ENCODE assay signal across 13 mouse cellular contexts in the genomic region with DNA sequence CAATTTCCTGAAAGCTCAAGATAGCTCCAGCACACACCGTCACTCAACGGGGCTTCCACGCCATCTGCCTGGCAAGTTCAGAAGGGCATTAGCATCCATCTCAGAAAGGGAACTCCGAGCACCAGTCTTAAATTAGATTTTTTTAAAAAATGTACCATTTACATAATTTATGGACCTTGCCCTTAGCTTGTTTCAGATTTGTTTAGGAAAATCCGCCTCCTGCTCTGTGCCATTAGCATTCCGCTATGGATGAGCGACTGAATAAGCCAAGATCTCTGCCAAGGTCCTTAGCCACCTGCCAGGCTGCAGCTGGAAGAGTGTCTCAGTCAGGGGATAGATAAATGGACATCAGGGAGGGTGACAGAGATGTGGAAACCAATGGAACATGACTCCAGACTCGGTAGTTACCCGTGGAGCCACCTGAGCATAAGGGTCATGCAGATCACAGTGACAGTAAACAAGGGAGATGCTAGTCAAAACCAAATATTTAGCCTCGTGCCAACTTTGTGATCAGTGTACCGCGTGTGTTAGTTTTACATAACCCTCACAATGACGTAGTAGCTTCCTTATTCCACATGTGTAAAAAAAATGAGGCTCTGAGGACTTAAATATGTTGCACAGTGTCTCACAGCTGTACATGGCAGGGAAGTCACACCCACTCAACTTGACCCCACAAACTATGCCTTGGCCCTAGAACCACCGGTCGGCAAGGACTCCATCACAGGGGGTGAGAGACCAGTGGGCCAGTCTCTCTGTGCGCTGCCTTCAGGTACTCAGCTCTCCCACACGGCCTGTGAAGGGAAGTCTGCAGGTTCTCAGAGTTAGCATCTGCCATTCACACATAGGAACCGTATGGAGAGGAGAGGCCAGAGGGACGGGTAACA. TPM values are rescaled to one million over a fixed set of nuclear protein-coding genes. Genes with fewer than 3 reads are reported as not detected.
DNase-seq lines count a peak whose midpoint lies in the region; ATAC-seq lines count a peak whose summit lies in the region.
"Had no signal": no experiment of that assay in that cellular context is flagged by ENCODE, and none has a peak within 500 bp of the region (broad histone marks: within the 10 kb centered on the region; RNA-seq: fewer than 3 reads in every experiment).

No protein-coding gene starts in this region.

- no peak for DNase-seq in hindbrain, embryonic 11.5 days (ENCODE audit: low spot score)
- DNase-seq in kidney, adult 8-10 months = peak; percentile 78 to 88
- no peak for DNase-seq in right cerebral cortex, adult 18-20 months
- DNase-seq in heart, postnatal 25 days (ENCODE audit: low spot score) = no peak
- DNase-seq: heart, postnatal 4 days; lung, postnatal 4 days had no signal

- H3K27me3 ChIP-seq in hindbrain, embryonic 13.5 days = no peaks in the 10 kb centered on the region
- H3K27me3 ChIP-seq in hindbrain, embryonic 11.5 days (ENCODE audit: control insufficient read depth, insufficient read depth, low read length) = no peaks in the 10 kb centered on the region

- peak; percentile 80 for ATAC-seq in hindbrain, embryonic 13.5 days (ENCODE audit: low FRiP score)
- ATAC-seq in hindbrain, embryonic 11.5 days (ENCODE audit: low FRiP score) = no peak
- ATAC-seq in monocyte, adult 5-6 weeks (replicated peaks; ENCODE audit: insufficient number of reproducible peaks, low FRiP score, low TSS enrichment, poor library complexity, severe bottlenecking) = peak; percentile 68
- no peak for ATAC-seq in megakaryocyte-erythroid progenitor cell, adult 5-6 weeks (replicated peaks; ENCODE audit: low FRiP score, low TSS enrichment, poor library complexity, severe bottlenecking)
- ATAC-seq: CD4-positive, CD25-positive, alpha-beta regulatory T cell, adult 4 months had no signal

- H3K36me3 ChIP-seq in hindbrain, embryonic 13.5 days = no peaks in the 10 kb centered on the region
- no peaks in the 10 kb centered on the region for H3K36me3 ChIP-seq in hindbrain, embryonic 11.5 days (ENCODE audit: control insufficient read depth, insufficient read depth, low read length)
- H3K36me3 ChIP-seq: embryonic facial prominence, embryonic 10.5 days had no signal

- peak overlapping the region; percentile 56; the same call in 1 of the 2 replicates for H3K27ac ChIP-seq in hindbrain, embryonic 13.5 days
- no peak overlapping the region for H3K27ac ChIP-seq in hindbrain, embryonic 11.5 days (ENCODE audit: low read depth, low read length)
- 0 out of 2 replicates have a peak overlapping the region, but pooled peaks have one; percentile 8 for H3K27ac ChIP-seq in brown adipose tissue, adult 24 weeks (replicated peaks; ENCODE audit: low read depth, low read length)
- H3K27ac ChIP-seq: embryonic facial prominence, embryonic 10.5 days had no signal

- intact Hi-C loops in heart, postnatal 25 days (cut with DNase I) = no loop called here

- peaks cover 15% of the 10 kb centered on the region; the same call in 1 of the 2 replicates for H3K4me1 ChIP-seq in hindbrain, embryonic 13.5 days (replicated peaks)
- H3K4me1 ChIP-seq in hindbrain, embryonic 11.5 days (replicated peaks; ENCODE audit: control insufficient read depth, insufficient read depth, low read length) = no peaks in the 10 kb centered on the region
- H3K4me1 ChIP-seq in brown adipose tissue, adult 24 weeks (ENCODE audit: control insufficient read depth, insufficient read depth, insufficient read length, low read length) = peaks cover 7% of the 10 kb centered on the region

- no peak overlapping the region for H3K4me3 ChIP-seq in hindbrain, embryonic 13.5 days
- H3K4me3 ChIP-seq in hindbrain, embryonic 11.5 days (ENCODE audit: low read depth, low read length) = no peak overlapping the region
- no peak overlapping the region for H3K4me3 ChIP-seq in brown adipose tissue, adult 24 weeks (ENCODE audit: insufficient read depth, low read depth, low read length)
- H3K4me3 ChIP-seq: embryonic facial prominence, embryonic 10.5 days had no signal

- no peak overlapping the region for H3K9ac ChIP-seq in hindbrain, embryonic 13.5 days
- no peak overlapping the region for H3K9ac ChIP-seq in hindbrain, embryonic 11.5 days (ENCODE audit: low read depth, low read length)

- WGBS in hindbrain, embryonic 13.5 days = 65% methylated on average over 19 of the region's 19 CpGs
- 82% methylated on average over 19 of the region's 19 CpGs for WGBS in hindbrain, embryonic 11.5 days

- no peak overlapping the region for H3K4me2 ChIP-seq in hindbrain, embryonic 13.5 days
- no peak overlapping the region for H3K4me2 ChIP-seq in hindbrain, embryonic 11.5 days (replicated peaks; ENCODE audit: low read depth, low read length)

- H3K9me3 ChIP-seq in hindbrain, embryonic 13.5 days = no peaks in the 10 kb centered on the region
- no peaks in the 10 kb centered on the region for H3K9me3 ChIP-seq in hindbrain, embryonic 11.5 days (ENCODE audit: control insufficient read depth, low read length)
- H3K9me3 ChIP-seq: embryonic facial prominence, embryonic 10.5 days had no signal

RNA-seq across cellular contexts. Expression of a gene that starts 58.2 kb away (rescaled TPM):
- polyA plus RNA-seq in hindbrain, embryonic 13.5 days (2015; fragmentation: Nextera tagmentation; extraction: Ambion mirVana) = 0.44 TPM in 1 of 2 replicates, not detected in the other
- 0.32 and 0.40 TPM in 2 replicates for polyA plus RNA-seq in hindbrain, embryonic 11.5 days (2014; fragmentation: Nextera tagmentation; extraction: Ambion mirVana)
- polyA plus RNA-seq in brown adipose tissue, adult 24 weeks (2012; ENCODE audit: insufficient read depth, insufficient read length, missing spikeins) = not detected in 2 replicates
- 0.11 to 0.87 TPM in 2 of 3 replicates, not detected in the other for total RNA-seq in monocyte, adult 5-6 weeks (2017)
- total RNA-seq in megakaryocyte-erythroid progenitor cell, adult 5-6 weeks (2014; fragmentation: Nextera tagmentation) = not detected in 2 replicates
- not detected in 2 replicates for total RNA-seq in megakaryocyte-erythroid progenitor cell, adult 5-6 weeks (2017)
- not detected for total RNA-seq in heart, postnatal 25 days (2021)
- total RNA-seq: heart, postnatal 4 days; left cerebral cortex, postnatal 10 days had no signal
- polyA plus RNA-seq: CD4-positive, CD25-positive, alpha-beta regulatory T cell, adult 4 months; embryonic facial prominence, embryonic 10.5 days had no signal

Comparison
In these comparisons a context has a peak if more than half of its experiments do, and no peak if none do; other contexts are left out.
1. ATAC-seq: peak in hindbrain, embryonic 13.5 days (single experiment) and monocyte, adult 5-6 weeks (single experiment); none in hindbrain, embryonic 11.5 days (single experiment) and megakaryocyte-erythroid progenitor cell, adult 5-6 weeks (single experiment).
2. DNase-seq: peak in kidney, adult 8-10 months (2 of 2); none in hindbrain, embryonic 11.5 days (single experiment), right cerebral cortex, adult 18-20 months (single experiment) and heart, postnatal 25 days (single experiment).